Mouse (Mus musculus): ENCODE data around the gene Prss28.

Gene Prss28

DNA sequence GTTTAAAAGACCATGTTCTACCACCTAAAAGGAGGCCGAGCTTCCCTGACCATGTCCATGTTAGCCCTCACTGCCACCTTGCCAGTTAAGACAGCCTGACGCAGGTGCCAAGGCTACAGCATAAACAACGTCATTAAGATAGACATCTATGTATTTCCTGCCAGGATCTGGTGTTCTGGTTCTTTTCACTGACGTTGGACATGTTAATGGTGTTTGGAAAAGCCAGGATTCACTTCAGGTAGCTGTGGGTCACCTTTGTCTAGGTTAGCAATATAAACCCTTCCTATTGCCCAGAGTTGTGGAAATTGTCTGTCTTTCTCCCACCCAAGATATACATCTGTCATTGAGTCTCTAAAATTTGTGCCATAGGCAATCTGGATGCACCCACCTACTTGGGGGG, at the start of gene Prss28:
TSS of gene Prss28 (plus strand) at position 301 of the 400 bp plus-strand sequence.
- DNase-seq (ENCODE audit: low spot score): no peak

DNA sequence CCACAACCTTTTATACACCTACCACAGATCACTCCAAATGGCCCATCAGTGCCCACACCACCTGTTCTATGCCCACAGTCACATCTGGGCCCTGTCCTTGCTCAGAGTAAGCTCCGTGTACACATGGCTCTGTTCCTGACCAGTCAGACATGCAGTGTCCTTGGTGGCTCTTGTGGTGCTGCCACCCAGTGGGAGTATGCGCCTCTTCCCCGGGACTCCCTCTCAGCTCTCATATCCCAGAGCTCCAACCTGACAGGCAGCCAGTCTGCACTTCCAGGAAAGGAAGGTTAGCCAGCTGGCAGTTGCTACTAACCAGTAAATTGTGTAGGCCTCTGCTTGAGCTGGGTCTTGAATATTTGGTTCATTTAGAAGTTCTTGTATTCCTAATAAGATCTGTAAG, 44.0 kb upstream of the Prss28 start:
- no peak for DNase-seq (ENCODE audit: low spot score)

DNA sequence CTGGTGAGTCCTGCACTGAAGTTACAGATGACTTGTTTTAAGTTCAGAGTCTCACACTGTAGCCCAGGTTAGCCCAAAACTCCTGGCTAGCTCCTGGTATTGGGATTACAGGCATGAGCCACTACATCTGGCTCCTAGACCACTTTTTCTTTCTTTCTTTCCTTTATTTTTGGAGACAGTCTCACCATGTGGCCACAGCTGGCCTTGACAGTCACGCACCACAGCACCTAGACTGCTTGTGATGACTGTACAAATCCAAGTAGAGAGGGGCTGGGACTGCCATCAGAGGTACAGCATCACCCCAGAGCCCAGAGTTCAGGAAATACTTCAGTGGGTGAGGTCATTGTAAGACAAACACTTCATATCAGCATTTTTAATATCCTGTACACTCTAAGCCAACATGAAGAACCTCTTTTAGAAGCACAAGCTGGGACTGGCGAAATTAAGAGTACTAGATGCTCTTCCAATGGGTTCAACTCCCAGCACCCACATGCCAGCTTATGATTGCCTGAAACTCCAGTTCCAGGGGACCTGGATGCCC, 37.6 kb upstream of the Prss28 start:
- DNase-seq (ENCODE audit: low spot score): peak; percentile 63

DNA sequence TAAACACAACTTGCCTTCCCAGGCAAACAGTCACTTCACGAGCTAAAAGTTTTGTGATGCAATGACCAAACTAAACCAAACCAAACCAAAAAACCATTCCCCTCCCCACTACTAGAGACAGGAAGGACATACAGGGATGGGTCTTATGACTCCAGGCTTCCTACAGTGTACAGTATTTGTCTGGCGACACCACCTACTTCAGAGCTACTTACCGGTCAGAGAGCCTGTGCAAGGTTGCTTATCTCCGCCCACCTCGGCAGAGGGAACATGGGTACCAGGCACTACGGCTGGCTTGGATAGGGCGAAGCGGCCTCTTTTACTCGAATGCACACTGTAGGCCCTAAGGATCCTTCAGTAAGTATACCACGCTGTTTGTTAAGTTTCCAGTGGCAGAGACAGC, 36.1 kb upstream of the Prss28 start:
- DNase-seq (ENCODE audit: low spot score): peak; percentile 50

DNA sequence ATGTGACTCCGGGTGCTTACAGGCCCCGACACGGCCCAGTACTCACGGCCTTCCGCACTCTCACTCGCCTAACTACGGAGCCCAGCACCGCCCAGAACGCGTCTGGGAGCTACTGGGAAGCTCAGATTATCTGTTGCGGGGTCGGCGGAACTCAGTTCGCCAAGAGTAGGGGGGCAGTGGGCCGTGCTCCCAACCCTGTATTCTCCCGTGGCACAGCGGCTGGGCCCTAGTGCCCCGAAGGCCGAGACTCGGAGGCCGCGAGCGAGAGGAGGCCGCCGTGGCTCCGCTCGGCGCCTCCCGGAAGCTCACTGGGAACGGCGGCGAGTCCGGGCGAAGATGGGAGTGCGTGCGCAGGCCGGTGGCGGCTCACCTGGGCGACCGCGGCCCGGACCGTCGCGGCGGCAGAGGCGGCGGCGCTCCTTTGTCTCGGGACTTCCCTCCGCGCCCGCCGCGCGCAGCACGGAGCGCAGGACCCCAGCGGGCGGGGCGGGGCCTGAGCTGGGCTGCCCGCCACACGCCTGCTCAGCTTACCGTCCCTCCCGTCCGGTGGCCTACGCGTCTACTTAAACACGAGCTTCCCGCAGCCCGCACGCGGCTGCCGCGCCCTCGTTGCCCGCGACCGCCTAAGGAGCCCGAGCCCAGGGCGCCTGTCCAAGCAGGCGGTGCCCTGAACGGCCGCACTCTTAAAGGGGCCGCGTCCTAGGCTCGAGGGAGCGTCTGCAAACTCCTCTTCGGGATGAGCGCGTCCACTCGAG, 35.3 kb upstream of the Prss28 start:
- peak; percentile 89 for DNase-seq (ENCODE audit: low spot score)

DNA sequence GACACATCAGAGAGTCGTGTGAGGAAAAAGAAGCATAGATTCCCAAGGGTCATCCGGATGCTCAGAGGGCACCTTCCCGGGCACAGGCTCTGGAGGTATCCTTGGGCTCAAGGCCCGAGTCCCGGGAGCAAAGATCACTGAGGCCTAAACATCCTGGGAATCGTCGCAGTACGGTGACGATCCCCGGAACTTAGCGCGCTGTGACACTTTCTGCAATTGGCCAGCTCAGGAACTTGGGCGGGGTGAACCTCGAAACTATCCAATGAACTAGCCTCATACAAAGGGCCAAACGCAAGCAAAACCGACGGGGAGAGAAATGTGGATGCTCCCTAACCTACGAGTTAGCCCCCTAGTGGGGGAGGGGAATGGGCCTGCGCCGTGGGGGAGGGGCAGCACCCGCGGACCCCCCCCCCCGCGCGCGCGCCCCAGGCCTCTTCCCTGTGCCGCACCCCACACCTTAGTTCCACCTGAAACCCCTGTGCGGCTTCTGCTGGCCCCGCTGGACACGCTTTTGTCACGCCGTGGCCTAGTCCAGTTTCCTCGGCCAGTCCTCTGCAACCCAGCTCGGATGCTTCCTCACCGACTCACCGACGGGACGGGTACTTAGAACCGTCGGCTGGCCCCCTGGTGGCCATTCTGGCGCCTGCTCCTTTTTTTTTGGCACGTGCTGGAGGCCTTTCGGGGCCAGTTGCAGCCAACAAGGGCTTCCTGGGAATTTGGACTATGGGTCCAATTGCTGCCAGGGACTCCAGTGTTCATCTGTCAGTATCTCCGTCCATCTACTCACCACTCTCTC, 34.5 kb upstream of the Prss28 start:
- DNase-seq (ENCODE audit: low spot score): peak; percentile 95

DNA sequence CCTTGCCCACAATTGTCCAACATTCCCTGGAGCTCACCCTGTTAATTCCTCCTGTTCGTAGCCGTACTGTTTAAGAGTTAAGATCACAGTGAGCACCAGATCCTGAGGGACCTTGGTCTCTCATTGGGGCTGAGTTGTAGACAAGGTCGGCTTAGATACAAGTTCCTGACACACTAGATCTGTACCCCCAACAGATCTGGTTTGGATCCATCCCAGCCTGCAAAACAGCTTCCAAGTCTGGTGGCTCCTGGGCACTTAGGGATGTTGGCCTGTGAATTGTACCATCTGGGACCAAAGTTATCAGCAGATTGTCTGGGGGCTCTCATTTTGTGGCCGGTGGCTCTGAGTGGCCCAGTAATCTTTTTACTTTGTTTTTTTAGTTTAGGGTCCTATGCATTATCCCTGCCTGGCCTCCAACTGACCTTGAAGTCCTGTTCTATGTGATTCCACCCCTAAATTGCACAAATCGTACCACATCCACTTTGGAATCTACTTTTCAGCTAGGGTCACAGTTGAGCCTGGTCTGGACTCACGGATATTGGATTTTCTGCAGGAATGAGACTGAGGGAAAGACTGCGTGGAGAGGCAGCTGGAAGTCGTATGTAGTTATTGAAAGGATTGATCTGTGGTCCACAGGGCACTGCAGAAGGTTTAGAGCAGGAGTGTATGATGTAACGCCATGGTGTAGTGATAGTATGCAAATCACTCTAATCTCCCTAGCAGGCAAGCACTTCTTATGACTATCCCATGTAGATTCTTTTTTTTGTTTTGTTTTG, 33.7 kb upstream of the Prss28 start, which contains the start of gene Ube2i:
TSS of gene Ube2i (minus strand) at position 52 of the 776 bp plus-strand sequence.
- DNase-seq (ENCODE audit: low spot score): no peak

DNA sequence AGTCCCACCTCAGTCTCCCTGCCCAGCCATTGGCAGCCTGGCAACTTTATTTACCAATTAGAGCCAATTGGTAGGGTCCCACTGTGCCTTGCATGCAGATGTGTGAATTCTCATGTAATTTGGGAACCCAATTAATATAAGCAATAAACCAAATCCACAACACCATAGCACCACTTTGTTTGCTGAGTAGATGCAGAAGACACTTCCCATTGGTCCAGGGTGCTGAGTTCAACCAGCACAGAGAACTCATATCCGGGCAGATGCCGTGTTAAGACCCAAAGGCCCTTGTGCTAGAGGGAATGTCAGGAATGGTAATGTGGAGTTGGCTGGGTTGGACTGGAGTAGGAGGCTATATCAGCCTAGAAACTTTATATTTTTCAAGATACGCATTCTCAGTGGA, 32.6 kb upstream of the Prss28 start:
- DNase-seq (ENCODE audit: low spot score): no peak

DNA sequence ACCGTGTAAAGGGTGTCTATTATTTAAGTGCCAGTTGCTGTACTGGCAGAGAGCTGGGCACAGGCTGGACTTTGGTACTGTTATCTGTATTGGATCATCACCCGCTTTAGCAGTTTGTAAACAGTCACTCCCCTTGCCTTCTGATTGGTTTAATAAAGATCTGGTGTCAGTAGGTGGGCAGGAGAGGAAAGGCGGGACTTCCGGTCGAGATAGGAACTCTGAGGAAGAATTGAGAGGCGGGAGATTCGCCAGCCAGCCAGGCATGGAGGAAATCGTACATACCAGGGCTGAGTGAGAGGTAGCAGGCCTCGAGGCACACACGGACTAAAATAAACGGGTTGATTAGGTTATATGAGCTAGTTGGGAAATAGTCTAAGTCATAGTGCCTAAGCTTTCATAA, 26.3 kb upstream of the Prss28 start:
- DNase-seq (ENCODE audit: low spot score): peak; percentile 83

DNA sequence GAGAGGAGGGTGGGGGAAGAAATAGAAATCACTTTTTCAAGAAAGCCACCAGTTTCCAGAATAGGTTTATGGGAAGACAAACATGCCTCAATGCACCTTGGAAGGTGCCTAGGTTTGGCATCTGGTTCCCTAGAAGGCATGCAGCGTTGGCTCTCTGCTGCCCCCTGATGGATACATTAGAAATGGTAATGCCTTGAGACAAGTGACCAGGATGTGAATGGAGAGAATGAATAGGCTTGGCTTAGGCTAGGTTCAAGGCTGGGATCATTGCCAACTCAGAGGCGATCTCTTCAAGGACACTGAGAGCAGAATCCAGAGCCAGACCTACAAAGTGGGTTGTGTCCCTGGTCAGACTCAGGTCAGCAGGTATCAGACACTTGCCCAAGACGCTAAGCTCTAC, 23.4 kb upstream of the Prss28 start:
- peak; percentile 77 for DNase-seq (ENCODE audit: low spot score)

DNA sequence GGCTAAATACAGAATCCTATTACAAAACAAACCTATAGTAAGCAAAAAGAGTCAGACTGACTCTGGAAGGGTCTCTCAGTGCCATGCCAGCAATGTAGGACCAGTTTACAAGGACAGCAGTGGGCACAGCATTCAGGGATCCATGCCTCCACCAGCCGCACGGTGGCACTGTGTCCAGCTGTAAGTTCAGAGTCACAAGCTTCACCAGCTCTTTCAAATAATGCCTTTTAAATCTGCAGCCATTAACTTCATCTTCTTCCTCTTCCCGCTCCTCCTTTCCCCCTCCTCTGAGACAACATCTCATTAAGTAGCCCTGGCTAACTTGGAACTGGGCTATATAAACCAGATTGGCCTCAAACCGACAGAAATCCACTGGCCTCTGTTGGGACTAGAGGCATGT, 19.6 kb upstream of the Prss28 start:
- DNase-seq (ENCODE audit: low spot score): no peak

DNA sequence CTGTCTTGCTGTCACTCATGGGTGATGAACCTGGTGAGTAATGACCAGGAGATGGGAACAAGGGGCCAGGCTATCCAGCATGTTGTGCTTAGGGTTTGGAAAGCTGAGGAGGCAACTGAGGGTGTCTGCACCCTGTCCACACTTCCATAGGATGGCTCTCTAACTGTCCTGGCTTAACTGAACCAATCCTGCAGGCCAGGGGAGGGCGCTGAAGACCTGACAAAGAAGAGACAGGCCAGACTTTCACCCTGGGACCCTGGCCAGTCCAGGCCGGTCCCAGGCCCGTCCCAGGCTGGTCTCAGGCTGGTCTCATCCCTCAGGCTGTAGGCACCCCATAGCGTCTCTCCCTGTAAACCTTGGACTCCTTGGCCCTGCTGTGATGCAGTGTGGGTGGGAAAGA, 18.0 kb upstream of the Prss28 start:
- DNase-seq (ENCODE audit: low spot score): no peak

DNA sequence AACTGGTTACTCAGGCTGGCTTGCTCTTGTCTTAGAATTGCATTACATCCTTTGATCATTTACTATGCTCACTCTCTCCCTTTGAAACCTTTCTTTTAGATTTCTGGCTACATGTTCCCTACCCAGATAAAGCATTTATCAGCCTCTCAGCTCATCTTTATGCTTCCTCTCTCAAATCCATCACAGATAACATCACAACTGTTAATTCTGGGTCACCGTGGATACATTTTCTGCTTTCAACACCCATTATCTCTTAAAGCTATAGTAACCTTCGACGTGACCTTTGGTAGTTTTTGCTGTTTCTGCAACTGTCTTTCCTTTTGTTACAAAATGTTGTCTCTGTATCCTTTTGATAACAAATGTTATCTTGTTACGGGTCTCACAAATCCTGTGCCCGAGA, 15.0 kb upstream of the Prss28 start:
- DNase-seq (ENCODE audit: low spot score): no peak

DNA sequence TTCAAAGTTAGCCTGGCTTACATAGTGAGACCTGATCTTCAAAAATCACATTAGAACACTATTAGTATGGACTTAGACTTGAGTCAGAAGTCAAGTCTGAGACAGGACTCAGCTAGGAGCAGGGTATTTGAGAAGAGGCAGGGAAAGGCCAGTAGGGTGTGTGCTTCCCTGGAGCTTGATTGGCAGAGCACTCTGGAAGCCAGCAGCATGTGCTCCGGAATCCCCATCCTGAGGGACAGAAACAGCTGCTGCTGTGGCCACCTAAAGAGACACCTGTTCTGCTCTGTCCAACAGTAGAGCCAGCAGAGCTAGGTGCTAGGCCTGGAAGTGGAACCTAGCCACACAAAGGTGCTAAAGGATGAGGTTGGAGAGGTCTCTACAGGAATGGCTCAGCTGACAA, 14.3 kb upstream of the Prss28 start:
- DNase-seq (ENCODE audit: low spot score): no peak

DNA sequence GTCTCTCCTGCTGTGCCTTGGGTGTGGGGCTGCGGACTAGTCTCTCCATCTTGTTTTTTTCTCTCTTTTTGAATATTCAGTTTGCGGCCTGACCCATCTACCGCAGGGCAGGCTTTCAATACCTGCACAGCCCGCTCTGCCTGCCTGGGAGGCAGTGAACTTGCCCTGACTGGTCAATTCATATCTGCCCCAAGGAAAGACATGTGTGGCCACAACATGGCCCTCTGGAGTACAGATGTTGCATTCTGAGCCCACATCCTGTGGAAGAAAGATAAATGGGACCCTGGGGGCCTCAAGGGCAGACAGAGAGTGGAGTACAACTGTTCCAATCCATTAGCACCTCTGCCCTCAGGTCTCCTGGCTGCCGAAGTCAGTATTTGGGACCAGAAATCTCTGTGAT, 10.4 kb upstream of the Prss28 start, which contains the start of gene Prss34:
TSS of gene Prss34 (plus strand) at position 301 of the 400 bp plus-strand sequence.
- no peak for DNase-seq (ENCODE audit: low spot score)

DNA sequence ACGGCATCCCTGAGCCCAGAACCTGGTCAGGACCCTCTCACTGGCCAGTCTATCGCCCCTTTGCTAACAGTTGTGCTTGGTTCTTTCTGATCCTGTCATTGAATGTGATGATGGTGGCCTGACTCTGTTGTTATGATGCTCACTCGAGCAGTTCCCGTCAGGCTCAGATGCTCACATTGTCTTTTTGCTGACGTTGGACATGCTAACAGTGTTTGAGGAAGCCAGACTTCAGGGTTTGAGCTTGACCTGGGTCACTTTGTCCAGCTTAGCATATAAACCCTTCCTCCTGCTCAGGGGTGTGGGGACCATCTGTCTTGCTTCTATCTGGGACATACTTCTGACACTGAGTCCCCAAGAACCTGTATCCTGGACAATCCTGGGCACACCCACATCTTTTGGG, 9.9 kb downstream of the Prss28 start, which contains the start of gene Prss29:
TSS of gene Prss29 (plus strand) at position 301 of the 400 bp plus-strand sequence.
- no peak for DNase-seq (ENCODE audit: low spot score)

DNA sequence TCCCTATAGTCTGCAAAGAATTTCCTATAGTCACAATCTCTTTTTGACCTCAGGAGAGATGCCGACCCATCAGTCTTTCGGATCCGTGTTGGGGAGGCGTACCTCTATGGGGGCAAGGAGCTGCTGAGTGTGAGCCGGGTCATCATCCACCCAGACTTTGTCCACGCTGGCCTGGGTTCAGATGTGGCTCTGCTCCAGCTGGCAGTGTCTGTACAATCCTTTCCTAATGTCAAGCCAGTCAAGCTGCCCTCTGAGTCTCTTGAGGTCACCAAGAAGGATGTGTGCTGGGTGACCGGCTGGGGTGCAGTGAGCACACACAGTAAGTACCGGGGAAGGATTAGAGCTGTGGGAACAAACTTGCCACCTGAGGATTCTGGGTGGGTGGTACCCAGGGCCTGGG, 12.4 kb downstream of the Prss28 start:
- no peak for DNase-seq (ENCODE audit: low spot score)

DNA sequence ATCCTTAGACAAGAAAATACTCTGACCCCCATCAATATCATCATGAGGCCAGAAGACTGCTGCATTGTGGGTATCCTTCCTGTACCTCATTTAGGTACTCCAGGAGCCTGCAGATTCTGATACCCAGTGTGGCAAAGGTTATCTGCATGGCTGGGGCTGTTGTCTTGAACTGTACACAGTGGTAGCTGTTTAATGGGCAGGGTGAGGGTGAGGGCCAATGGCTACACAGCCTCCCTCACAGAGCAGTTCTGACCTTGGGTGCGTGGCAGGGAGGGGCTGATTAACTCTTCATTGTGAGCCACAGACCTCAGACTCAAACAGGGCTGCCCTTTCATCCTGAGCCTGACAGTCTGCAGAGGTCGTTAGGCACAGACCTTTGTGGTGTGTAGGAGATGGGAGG, 14.5 kb downstream of the Prss28 start:
- DNase-seq (ENCODE audit: low spot score): no peak

DNA sequence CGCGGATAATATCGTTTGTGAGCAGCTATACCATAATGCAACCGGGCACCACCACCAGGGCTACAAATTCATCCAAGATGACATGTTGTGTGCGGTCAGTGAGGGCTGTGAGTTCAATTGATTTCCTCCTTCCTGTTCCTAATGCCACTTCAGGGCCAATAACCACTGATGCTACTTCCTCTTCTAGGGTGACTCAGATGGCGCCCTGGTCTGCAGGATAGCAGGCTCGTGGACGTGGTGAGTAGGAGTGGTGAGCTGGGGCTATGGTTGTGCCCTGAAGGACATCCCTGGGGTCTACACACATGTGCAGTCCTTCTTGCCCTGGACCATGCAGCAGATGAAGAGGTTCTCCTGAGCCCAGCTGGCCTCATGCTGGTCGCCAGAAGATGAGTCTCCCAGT, 23.9 kb downstream of the Prss28 start:
- DNase-seq (ENCODE audit: low spot score): peak; percentile 0

DNA sequence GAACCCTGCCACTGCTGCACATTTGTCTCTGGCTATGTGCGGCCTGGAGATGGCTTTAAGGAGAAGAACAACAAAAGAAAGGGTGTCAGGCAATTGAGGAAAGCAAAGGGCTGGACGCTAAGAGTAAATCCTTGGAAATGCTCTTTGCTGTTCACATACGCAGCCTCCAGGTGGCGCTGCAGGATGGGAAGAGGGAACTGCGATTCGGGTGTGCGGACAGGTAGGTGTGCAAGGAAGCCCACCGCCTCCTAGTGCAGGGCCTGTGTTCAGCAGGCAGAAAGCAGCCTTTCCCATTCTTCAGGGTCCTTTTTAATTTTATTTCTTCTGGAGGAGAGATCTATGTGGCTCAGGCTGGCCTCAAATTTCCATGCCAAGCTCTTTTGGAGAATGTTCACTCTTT, 25.5 kb downstream of the Prss28 start:
- peak; percentile 5 for DNase-seq (ENCODE audit: low spot score)

DNA sequence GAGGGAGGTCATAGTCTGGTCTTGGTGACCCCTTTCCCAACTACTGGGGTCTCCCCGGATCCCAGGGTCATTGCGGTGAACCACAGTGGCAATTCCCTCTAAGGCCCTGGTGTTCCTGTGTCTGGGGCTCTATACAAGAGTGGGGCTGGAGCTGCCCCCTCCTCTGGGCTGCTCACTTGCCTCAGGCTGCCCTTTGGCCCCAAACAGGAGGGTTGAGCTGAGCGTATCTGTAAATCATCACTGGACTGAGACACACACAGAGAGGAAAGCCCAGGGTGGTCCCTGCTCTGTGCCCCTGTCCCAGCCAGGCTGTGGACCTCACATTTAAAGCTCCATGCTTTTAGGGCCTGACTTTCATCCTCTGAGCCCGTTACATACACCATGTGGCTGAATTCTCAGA, 29.8 kb downstream of the Prss28 start:
- DNase-seq (ENCODE audit: low spot score): no peak

DNA sequence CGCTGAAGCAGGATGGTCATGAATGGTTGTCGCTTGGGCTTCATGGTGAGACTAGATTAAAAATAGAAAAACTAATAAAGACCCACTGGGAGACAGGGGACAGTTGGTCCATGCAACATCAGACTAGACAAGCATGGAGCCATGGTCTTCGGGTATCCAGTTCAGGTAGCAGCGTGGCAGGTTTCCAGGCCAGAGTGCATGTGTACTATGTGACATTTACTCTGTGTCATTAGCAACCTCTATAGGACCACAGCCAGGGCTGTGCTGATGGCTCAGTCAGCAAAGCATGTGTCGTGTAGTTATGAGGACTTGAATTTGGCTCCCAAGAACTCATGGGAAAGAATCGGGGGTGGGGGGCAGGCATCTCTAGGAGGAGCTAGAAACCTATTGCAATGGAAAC, 31.6 kb downstream of the Prss28 start:
- DNase-seq (ENCODE audit: low spot score): no peak

Data from lung, postnatal 25 days (tissue).